Mouse (Mus musculus) v-Abl transformed pro-B cells (cell line): ENCODE measurements around the gene Aadac.

Experiments used
- in situ Hi-C, 2 experiments: fragments of 400-800 bp; cut with MboI; formaldehyde crosslinking; loops; one replicate each; pipeline ENCODE4 v1.15.1; 2025; ENCODE audit not compliant: unreplicated experiment in 2 of 2

The Aadac gene

DNA sequence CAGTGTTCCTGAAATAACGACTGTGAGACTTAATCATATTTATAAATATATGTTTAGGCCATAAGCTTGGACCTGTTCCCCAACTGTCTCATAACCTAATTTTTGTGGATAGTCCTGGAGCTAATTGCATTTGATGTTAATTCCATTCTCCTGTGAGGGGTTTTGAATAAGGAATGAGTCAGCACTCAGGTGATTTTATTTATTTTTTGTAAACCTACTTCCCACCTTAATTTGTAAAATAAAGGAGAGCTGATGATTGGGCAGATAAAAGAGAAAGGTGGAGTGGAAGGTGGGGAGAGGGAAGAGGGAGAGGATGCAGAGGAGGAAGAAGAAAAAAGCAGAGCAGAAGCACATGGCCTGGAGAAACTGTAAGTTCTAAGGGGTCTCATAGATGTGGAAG lies at the start of gene Aadac:
TSS of gene Aadac (plus strand) at position 301 of the 400 bp plus-strand sequence.
- in situ Hi-C loops = no loop called here

- in situ Hi-C loops = no loop called here
Measured at GRCm38 (mm10) chr3:60003622-60004021, 21.9 kb upstream of the Aadac start.

- in situ Hi-C loops = no loop called here
Measured at GRCm38 (mm10) chr3:60006443-60006842, 19.1 kb upstream of the Aadac start, which contains the start of gene Aadacl2. Gene Aadacl2, plus strand, starts transcription at chr3:60006743.

DNA sequence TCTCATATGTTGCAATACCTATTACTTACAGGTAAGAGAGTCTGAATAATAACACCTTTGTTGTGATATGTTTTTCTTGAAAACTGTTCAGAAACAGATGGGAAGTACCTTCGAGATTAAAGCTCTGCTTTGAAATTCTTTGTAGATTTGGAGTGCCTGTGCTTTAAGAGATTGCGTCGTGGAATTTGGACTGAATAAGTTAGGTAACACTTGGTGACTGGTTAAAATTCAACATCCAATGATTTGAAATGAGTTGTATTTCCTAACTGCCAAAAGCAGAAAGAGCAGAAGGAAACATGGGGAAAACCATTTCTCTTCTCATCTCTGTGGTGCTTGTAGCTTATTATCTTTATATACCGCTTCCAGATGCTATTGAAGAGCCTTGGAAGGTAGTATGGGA lies 6.0 kb downstream of the Aadac start:
- in situ Hi-C loops = no loop called here

DNA sequence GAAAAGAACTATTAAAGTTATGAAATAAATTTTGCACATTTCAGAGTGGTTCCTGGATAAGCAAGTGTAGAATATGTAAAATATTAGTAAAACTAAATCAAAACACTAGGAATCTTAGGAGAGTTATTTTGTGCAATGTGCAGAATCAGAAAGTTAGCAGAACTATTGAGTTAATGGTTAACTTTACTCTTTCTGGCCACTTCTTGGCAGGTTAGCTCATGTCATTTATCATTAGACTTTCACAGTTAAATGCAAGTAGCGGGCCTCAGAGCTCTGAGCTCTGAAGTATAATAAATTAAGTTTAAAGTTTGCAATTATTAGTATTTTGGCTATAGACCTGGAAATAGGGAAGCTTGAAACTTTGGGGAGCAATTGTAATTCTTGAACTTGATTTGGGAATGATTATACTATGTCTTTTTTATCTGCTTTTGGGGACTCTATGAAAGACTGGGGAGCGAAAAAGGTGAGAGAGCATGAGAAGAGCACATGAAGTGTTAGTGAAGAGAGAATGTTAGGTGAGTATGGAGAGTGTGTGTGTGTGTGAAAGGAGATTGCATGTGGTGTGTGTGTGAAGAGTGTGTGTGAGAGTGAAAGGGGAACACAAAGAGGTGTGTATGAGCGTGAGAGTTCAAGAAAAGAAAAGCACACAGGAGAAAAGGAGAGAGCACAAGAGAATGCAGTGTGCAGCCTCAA lies 20.9 kb downstream of the Aadac start:
- in situ Hi-C loops = no loop called here

DNA sequence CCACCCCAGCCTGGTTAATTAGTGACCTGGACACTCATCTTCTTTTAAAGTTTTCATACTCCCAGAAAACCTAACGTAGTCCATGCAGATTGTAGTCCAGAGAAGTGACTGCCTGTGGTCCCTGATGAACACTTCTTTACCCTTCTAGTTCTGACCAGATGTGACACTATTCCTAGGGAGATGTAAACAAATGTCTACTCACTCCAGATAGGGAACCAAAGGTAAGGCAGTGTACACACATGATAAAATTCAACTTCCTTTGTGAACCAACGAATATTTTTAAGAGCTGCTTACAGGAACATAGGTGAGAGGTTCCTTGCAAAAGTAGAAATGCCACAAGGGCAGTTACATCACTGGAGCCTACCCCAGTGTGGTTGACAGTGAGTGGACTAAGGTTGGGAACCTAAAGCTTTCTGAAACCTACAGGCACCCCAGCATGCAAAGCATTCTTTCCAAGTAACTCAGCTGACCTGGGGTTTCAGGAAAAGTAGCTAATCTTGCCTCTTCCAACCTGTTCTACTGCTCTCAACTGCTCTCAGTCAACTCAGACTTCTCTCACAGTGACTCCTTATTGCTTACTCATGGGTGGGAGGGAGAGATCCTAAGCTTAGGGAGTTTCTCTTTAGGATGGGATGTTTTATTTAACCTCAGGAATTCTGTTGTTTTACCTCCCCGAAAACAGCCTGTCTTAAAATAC lies 27.9 kb downstream of the Aadac start:
- in situ Hi-C loops = loop anchor here (5.0 to 10.0 kb wide), 3 partner anchors 879 to 976 kb away; no protein-coding TSS in a partner anchor

- in situ Hi-C loops = loop anchor here (5.0 to 10.0 kb wide), 3 partner anchors 879 to 977 kb away; no protein-coding TSS in a partner anchor
Measured at GRCm38 (mm10) chr3:60053931-60054330, 28.4 kb downstream of the Aadac start.

DNA sequence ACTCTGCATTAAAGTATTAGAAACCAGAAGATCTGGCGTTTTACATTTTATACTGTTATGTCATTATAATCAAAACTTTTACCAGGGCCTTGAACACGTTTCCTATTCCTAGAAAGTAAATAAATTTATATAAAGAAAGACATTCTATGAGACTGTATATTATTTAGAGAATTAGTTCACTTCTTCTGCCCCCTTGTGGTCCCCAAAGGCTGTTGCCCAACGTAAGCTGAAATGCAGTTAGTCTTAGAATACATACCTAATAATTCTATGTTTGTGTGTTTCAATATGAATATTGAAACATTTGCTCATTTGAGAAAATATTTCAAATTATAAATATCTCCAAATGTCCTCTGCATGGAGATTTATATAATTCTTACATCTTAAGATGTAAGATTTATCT lies 30.9 kb downstream of the Aadac start:
- in situ Hi-C loops = loop anchor here (10.0 kb wide), 2 partner anchors 882 to 932 kb away; no protein-coding TSS in a partner anchor

DNA sequence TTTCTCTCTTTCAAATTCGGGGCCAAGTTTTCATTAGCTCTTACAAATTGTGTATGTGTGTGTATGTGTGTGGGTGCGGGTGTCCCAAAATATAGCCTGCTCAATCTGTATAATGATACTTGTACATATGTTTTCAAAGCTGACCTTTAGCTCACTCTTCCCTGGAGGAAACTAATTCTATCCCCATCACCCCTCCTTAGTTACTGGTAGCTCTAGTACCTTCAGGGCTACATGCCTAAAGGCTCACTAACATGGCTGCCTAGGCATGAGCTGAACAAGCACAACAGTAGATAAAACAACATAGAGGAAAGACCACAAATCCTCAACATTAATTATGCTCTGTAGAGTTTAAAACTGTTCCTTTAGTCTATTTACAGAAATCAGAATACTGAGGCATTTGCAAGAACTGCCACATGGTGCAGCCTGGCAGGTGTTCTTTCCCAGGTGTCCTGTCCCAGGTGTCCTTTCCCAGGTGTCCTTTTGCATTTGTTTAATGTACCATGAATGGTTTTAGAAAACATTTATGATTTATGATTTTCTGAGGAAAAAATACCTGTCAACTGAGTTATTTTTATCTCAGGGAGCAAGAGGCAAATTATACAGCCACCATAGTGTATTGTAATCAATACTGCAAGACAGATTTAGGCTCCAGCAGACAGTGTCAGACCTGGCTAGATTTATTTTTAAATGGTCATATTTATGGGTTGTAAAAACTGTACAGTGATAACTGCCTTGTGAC lies 31.7 kb downstream of the Aadac start:
- in situ Hi-C loops = loop anchor here (10.0 kb wide), 2 partner anchors 882 to 932 kb away; no protein-coding TSS in a partner anchor

DNA sequence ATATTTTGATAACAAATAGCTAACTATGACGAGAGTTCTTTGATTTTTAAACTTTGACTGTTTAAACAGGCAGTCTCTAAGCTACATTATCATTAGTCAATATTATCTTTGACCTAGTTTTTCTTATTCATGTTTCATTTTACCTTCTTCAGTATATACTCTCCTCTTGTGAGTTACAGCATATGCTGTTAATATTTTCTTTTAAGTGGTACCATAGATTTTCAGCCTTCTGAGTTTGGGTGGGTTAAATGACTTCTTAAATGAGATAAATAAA lies 32.2 kb downstream of the Aadac start:
- in situ Hi-C loops = loop anchor here (10.0 kb wide), 2 partner anchors 883 to 933 kb away; no protein-coding TSS in a partner anchor

DNA sequence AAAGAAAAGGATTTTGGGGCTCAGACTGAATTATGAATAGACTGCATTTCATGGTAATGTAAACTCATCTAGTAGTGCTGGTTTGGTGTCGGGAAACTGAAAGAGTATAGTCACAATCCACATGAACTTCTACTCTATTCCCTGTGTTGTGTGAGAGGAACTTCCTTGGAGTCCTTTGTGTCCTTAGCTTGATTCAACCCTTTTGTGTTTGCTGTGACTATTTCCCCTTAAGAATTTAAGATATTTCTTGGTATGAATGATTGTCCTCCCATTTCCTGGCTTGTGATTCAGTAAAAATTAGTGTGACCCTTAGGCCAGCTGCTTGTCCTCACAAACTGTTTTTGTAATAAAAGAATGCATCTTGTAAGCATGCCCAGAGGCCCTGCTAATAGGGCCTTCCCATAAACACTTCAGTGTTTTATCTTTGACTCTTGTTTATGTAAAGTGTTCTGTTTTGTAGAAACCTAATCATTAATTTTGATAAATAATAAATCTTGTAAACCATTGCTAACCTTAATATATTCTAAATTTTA lies 53.4 kb downstream of the Aadac start:
- in situ Hi-C loops = no loop called here

- in situ Hi-C loops = no loop called here
Measured at GRCm38 (mm10) chr3:60080572-60080971, 55.1 kb downstream of the Aadac start.

GRCm38 (mm10) chr3:60081648-60082047 lies 56.1 kb downstream of the Aadac start, which contains the start of gene Sucnr1:
Gene Sucnr1, plus strand, starts transcription at chr3:60081869.
- in situ Hi-C loops = no loop called here

- in situ Hi-C loops = no loop called here
Measured at GRCm38 (mm10) chr3:60082746-60083145, 57.2 kb downstream of the Aadac start.

DNA sequence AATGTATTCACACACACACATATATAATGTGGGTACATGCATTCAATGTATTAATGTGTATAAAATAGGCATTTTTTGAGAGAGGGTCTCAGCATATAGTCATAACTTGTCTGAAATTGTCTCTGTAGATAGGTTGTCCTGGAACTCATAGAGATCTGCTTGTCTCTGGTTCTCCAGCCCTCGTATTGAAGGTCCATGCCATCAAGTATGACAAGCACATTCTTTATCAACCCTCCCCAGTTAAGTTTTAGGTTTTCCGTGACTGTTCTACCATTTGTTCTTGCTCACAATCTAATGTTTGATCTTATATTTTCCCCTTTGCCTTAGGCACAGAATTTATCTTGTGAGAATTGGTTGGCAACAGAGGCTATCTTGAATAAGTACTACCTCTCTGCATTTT lies 60.2 kb downstream of the Aadac start:
- in situ Hi-C loops = no loop called here
